Mouse (Mus musculus): Measurements from ENCODE around the gene Nox3.

Gene Nox3

DNA sequence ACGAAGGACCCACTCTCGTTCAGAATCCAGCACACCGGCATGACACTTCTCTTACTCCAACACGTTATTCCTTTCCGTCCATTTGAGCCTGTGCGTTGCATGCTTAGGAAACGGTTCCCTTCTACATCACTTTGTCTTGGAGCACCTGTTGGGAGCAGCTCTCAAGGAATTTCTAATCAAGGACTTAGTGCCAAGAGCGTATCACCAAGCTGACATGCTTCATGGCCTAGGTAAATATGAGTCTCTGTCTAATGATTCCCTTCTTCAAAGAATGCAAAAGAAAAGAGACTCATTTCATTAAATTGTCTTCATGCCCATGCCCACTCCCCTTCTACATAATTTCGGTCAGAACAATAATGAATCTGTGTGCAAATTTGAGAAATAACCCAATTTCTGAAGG, at the start of gene Nox3:
Nox3 (minus strand) TSS at position 101 of the 400 bp plus-strand sequence.
- DNase-seq (ENCODE audit: low spot score), result no peak

DNA sequence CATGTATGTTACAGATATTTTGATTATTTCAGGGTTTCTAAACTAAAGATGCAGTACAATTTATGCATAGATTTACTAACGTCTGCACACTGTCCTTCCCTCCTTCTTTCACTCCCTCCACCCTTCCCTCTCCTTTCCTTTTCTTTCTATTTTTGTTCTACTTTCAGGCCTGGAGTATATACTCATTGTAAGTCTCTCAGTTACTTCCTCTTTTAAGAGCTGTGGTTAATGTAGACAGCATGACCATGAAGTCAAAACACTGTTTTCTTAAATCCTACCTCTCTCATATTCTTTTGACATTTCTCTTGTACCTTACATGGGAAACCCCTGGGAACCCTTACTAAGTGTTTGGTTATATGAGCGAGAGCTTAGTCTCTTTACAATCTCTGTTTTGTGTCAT, 48.3 kb upstream of the Nox3 start:
- DNase-seq (ENCODE audit: low spot score), result no peak

DNA sequence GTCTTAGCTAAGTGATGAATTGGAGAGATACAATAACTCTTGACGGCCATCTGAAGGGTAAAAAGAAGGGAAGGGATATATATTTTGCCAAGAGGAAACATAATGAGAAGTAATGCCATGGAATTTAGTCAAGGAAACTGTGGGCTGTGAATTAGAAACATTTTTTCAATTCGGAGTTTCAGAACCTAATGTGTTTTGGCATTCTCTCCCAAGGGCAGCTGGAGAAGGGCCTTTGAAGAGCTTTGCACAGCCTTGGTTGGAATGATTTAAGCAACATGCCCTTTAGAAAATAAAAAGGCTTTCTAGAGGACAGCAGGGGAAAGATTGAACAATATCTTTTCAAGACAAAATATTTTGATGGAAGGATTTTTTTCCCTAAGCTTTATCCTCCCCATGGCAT, 40.9 kb upstream of the Nox3 start:
- no peak for DNase-seq (ENCODE audit: low spot score)

DNA sequence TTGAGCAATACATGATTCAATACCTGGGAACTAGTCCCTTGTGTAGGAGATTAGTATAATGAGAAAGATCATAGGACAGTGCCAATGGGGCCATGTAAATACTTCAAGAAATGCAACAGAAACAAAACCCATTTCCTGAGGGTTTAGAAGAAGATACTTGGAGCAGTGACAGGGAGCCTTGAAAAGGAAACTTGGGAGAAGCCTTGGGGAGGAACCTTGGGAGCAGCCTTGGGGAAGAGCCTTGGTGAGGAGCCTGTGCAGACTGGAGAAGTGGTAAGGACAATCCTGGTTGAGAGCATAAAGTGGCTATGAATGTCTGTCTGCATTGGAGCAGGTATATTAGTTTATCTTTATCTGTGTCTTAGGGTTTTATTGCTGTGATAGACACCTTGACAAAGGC, 38.2 kb upstream of the Nox3 start:
- no peak for DNase-seq (ENCODE audit: low spot score)

DNA sequence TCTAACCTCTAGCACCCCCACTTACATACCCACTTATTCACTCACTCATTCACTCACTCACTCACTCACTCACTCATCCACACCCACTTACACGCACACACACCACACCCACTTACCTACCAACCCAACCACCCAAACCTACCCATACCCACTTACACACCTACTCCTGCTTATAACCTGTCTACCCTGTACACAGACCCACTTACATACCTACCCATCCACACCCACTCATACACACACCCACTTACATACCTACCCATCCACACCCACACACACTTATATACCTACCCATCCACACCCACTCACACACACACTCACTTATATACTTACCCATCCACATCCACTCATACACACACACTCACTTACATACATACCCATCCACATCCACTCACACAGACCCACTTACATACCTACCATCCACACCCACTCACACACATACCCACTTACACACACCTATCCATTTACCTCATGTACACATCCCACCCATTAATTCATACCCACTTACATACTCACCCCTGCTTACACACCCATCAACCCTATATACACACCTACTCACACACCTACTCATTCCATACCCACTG, 9.4 kb upstream of the Nox3 start:
- DNase-seq (ENCODE audit: low spot score), result no peak

DNA sequence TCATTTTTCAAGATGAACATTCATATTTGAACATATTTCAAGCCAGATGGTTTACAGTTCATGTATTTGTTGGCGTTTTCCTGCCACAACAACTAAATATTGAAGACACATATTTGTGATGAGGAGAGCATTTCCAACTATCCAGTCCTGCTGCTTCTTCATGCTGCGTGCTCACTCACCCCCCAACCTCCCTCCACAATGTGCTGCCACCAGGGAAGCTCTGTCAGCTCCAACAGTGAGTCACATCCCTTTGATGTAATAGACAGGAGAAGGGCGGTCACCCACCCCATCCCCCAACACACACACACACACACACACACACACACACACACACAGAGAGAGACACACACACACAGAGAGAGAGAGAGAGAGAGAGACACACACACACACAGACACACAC, 6.3 kb upstream of the Nox3 start:
- no peak for DNase-seq (ENCODE audit: low spot score)

DNA sequence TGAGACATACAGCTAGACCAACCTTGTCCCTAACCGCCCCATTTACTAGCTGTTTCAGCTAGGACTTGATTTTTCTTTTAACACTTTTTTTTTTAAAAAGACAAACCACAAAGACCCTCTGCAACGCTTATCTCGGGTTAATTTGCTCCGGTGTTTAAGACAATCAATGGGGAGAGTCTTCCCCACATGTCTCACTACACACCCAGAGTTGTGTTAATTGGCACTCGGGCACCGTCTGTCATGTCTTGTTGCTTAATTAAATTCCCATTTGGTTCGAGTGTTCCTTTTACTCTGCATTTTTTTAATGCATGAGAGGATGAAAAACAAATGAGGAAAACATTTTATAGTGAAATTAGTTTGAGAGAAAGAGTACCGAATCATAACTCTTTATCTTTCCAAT, 3.2 kb downstream of the Nox3 start:
- DNase-seq (ENCODE audit: low spot score), result no peak

DNA sequence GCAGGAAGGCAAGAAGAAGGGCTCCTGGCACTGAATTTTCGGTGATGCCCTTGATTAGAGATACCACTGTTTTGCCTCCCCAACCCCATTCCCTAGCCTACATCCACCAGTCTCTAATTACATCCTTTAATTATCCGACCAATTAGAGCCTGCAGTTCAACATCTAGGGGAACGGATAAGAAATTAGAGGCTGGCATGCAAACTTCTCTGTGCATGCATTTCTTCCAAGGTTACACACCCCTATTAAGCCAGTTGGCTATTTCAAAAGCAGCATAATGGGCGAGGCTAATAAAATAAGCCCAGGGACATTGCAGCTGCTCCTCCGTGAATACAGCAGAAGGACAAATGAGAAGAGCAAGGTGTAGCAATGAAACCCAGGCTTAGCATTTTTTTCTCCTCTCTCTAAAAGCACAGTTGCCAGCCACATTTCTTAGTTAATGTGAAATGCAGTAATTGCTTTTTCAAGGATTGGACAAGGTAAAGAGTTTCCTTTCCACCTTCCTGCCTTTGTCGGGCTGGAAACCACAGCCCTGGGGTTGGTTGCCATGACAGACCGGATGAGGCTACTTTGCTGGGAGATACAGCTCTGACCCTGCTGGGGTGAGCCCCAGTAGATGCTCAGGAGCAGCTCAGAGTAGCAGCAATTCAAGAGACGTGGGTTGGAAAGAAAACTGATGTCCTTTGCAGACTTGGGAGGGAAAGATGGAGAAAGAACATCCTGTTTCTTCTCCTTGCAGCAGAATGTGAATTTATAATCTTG, 5.4 kb downstream of the Nox3 start:
- DNase-seq (ENCODE audit: low spot score), result no peak

DNA sequence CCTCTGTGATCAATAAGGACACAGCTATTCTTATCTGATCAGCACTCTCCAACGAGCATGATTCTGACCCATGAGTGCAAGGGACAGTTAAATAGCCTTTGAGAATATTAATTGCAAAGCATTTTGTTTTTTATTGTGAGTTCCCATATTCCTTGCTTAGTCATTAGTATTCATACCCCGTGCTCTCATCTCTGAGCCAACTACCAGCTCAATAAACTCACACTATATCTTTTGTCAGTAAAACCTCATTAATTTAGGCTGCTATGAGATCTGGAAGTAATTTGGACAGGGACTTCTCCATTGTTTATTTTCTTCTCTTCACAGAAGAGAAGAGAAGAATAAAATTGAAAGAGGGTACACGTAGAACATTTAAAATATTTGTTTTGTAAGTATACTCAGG, 12.4 kb downstream of the Nox3 start:
- no peak for DNase-seq (ENCODE audit: low spot score)

DNA sequence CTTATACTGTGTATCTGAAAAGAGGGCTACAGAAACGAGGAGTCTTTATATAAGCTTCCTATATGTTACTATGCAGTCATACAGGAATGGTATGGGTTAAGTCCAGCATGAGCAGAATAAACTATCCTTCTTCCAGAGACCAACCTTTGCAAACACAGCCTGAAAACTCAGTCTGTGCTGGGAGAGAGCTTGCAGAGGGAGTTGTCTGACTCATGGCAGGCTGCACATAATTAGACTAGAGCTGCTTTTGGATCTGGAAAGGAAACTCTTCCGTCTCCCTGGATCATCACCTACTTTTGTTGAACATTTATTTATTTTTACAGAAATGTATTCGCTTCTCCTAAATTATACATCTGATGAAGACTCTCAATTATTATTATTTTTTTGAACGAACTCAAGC, 26.8 kb downstream of the Nox3 start:
- no peak for DNase-seq (ENCODE audit: low spot score)

DNA sequence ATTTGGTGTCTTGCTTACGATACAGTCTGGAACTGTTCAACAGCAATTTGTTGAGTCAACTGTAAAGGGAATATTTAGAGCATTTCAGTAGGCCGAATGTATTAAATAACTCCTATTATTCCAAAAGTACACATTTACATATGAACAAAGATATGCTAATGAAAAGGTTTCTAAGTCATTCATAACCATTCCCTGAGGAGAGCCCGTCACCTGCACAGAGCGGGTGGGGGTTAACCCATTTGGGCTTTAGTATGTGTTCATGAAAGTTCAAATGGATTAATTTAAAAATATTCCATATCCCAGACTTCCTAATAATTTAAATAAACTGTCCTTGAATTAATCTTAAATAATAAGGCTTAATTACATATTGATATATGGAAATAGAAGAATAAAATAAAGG, 28.8 kb downstream of the Nox3 start:
- no peak for DNase-seq (ENCODE audit: low spot score)

DNA sequence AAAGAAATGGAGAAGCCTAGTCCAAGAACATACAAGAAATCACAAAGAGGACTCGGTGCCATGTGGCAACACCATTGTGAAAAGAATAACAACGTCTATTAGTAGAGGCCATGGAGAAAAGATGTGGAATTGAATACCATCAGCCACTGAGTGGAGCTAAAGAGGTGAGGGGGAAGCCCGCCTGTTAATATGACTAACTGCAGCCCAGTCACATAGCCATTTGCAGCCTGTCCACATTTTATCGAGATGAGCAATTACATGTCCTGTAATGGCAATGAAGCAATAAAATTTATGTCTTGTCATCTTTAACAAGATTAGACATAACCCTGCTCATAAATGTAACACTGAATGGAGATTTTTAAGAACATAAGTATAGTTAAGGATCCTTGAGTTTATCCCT, 30.7 kb downstream of the Nox3 start:
- no peak for DNase-seq (ENCODE audit: low spot score)

DNA sequence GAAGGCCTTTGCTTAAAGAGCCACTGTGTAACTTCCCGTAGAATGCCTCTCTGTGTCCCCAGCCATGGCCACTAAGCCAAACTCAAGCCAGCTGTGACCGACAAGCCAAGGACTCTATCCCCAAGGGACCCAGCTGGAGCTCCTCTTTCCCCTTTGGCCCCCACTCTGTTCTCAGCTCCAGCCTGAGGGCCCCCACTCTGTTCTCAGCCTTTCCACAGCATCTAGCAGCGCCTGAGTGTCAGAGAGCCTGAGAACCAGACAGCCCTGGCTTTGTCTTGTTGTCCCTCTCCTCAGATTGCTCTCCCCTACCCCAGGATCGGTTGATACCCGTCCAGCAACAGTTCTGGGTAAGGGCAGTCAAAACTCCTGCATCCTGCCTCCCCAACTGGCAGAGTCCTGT, 36.6 kb downstream of the Nox3 start:
- no peak for DNase-seq (ENCODE audit: low spot score)

DNA sequence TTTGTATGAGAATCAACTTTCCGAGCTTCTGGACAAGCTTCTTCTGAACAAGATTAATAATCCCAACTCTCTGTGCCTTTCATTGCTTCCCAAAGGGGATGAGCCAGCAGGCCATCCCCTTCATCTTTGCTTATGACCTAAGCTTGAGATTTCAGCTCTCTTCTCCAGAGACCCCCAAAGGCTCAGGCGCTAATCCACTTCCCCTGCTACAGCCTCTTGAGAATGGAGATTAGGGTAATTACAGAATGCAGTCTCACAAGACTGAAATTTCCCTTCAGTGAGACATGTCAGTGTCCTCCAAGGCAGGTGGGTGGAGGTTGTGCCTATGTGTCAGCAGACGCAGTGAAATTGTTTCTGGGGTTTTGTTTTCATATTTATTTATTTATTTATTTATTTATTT, 45.7 kb downstream of the Nox3 start:
- DNase-seq (ENCODE audit: low spot score), result no peak

DNA sequence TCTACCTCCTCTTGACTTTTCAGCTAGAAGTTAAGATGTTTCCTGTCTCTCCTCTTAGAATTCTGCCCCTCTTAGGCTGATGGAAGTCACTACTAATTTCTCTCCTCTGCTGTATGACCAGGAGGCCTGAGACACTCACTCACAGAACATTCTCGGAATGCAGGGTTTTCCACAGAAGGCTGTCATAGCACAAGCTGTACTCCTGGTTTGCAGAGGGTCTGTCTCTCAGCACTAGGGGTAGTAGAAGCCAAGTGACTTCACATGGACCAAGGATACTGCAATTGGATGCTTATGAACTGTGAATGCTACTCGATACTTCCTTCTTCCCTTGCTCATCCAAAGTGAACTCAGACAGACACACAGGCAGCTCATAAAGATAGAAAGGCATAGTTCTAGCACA, 52.5 kb downstream of the Nox3 start:
- no peak for DNase-seq (ENCODE audit: low spot score)

DNA sequence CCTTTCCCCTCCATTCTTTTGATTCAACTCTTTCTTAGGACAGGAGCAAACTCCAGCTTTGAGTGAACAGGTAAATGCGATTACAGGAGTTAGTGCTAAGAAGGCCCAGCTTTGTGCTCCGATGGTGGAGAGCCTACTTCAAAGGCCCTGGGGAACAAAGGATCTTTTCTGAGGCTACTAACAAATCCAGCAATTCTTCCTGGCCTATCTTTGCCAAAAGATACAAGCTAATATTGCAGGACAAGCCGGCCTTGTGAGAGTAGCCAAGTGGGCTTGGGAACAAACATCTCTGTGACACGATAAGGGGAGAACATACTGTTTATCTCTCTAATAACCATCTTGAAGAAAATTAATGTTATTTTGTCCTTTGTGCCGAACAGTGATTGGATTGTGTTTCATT, 54.6 kb downstream of the Nox3 start:
- DNase-seq (ENCODE audit: low spot score), result no peak

DNA sequence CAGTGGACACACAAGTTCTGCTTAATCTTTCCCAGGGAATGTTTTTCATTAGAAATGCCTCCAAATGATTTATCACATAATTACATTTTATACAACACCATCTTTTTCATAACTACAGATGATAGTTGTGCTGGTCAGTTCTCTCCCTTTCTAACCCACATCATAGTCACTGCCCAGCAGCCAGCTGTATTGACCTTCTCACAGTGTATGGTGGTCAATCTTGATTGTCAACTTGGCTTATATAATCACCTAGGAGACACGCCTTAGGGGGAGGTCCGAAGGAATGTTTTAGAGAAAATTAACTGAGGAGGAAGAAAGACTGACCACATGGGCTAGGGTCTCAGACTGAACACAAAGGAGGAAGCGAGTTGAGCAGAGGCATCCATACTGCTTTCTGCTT, 57.3 kb downstream of the Nox3 start:
- DNase-seq (ENCODE audit: low spot score), result no peak

DNA sequence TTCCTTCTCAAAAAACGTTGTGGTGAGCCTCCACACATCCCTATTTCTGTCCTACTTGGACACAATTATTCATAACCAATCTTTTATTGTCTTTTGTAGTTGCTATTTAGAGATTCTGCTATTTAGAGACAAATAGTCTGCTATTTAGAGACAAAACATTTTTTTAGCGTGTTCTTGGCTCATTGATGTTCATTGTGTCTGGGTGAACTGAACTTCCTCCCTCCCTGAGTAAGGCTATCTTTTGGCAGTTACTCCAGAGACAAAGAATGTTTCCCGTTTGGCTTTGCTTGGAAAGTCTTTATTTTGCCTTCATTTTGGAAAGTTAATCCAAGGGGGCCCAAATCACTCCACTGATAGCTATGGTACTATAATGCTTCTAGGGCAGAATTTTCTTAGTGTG, 63.6 kb downstream of the Nox3 start:
- DNase-seq (ENCODE audit: low spot score), result no peak

DNA sequence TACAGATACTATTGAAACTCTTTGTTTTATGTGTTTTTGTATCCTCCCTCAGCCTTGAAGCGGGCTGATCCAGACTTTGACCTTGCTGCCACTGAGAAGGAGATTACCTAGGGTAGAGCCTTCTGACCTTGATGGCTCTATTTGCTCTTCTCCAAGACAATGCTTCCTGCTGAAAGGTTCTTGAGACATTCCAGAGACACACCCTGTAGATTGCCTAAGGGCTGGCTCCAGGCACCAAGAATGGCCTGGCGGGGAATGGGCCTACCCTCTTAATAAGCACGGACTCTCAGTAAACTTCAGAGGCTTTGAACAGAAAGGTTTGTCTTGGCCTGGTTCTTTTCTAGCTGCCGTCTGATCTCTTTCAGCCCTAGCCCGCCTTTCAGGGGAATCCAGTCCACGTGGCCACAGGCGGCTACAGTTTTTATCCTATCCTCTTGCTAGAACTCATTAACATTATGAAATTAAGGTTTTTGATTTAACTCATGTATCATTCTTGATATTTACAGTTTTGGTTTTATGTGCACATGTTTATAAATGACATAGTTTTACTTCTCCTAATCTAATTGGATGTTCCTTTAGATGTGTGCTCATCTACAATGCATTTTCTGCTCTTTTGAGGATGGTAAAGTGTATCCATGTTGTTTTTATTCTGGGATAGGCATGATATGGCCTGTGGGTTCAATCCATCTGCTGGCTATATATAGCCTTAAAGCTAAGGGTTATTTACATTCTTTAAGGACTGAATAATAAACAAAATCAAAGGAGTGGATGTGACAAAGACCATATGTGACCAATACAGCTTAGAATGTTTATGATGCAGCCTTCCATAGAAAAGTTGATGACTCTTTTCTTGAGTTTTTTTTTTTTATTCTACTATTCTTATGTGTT, 79.5 kb downstream of the Nox3 start:
- no peak for DNase-seq (ENCODE audit: low spot score)

DNA sequence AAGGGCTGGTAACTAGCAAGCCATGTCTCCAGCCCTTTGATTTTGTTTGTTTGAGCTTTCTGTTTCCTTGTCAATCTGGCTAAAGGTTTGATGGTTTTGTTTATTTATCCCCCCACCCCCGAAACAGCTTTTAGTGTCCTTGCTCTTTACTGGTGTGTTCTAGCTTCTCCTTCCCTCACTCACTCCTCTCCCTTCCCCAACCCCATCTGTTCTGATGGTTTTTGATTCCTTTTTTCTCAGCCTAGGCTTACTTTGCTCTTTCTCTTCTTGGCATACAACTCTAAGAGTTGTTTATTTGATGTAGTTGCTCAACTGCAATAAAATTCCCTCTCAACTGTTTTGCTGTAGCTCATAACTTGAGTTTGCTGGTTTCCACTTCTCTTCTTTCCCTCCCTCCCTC, 80.5 kb downstream of the Nox3 start:
- no peak for DNase-seq (ENCODE audit: low spot score)

DNA sequence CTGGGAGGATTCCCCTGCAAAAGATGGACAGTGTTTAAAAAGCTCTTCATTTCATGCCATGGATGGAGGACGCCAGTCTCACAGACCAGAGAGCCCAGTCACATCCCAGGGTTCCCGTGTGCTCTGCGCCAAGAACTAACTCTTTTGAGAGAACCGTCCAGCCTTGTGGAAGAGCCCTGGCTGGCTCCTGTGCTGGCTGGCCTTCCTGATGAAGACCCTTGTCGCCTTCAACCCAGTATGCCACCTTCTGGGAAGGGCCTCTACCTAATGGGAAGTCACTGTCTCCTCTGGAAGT, 84.3 kb downstream of the Nox3 start:
- no peak for DNase-seq (ENCODE audit: low spot score)

DNA sequence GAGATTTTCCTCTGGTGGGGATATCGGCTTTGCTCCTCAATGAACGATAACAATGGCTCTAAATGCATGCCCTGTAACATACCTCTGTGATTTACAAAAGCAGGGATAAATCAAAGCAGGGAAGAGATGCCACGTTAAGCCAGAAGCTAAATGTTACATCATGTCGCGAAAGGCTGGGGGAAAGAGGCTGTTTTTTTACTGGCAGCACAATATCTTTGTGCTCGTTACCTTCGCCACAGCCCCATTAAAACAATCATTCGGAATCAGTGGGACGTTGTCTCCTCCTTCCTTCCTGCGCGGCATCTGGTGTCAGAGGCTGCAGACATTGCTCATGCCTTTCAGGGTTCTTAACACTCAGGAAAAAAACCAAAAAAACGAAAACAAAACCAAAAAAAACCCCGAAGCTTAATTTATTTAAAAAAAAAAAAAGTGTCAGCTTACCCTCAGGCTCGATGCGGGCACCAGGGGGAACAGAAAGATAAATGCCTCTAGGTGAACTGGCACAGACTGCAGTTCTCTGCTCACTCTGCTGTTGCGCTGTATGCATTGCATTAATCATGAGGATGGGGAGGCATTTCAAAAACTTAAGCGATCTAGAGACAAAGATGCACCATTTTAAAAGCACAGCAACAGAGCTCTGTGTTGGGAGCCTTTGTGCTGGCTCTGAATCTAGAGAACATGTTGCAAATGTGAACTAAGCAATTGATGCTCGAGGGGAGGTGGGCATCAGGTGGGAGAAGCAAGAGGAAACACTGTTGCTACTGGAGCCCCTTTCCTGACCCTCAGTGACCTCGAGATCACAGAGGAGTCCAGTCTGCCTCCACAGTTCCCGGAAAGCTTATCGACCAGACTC, 84.9 kb downstream of the Nox3 start:
- peak; percentile 26 for DNase-seq (ENCODE audit: low spot score)

All from embryo, embryonic 10.5 days (tissue).